Mouse (Mus musculus) MEL (cell line): Measurements from ENCODE around the gene Olfr1238. TPM values are rescaled to one million over a fixed set of nuclear protein-coding genes. Genes with fewer than 3 reads are reported as not detected.

Source experiments
- DNase-seq: peaks from one replicate; pipeline ENCODE4 v3.0.0; 2011; ENCODE audit warnings: low read depth, low spot score
- H3K27ac ChIP-seq: 2 replicates; pipeline ENCODE4 v1.5.1; 2012; ENCODE audit warnings: low read depth, mild to moderate bottlenecking, control low read depth, low read length, moderate library complexity; ENCODE audit not compliant: control insufficient read depth
- H3K27me3 ChIP-seq, 2 experiments: fragments of 150-350 bp in 1 of 2; sonication (generic) in 1 of 2; 2 replicates each; pipeline ENCODE4 v1.6.1; 2012; ENCODE audit warnings: low read length in 2 of 2, mild to moderate bottlenecking in 2 of 2, improper control_type of control experiment in 1 of 2, moderate library complexity in 1 of 2; ENCODE audit not compliant: insufficient read depth in 2 of 2, control insufficient read depth in 1 of 2
- H3K36me3 ChIP-seq, 2 experiments: 2 replicates each; pipeline ENCODE4 v1.6.1; 2012 to 2014; ENCODE audit warnings: low read length in 2 of 2, improper control_type of control experiment in 1 of 2, inconsistent platforms in 1 of 2, mild to moderate bottlenecking in 1 of 2; ENCODE audit not compliant: insufficient read depth in 2 of 2, control insufficient read depth in 1 of 2
- H3K4me1 ChIP-seq, 2 experiments: fragments of 150-350 bp in 1 of 2; sonication (generic) in 1 of 2; 2 replicates each; pipeline ENCODE4 v1.6.1; 2012; ENCODE audit warnings: low read length in 2 of 2, improper control_type of control experiment in 1 of 2, mild to moderate bottlenecking in 1 of 2; ENCODE audit not compliant: insufficient read depth in 2 of 2, control insufficient read depth in 1 of 2
- H3K4me3 ChIP-seq, 2 experiments: fragments of 150-350 bp in 1 of 2; sonication (generic) in 1 of 2; 2 replicates each; pipeline ENCODE4 v1.5.1; 2012; ENCODE audit warnings: low read depth in 2 of 2, low read length in 2 of 2, mild to moderate bottlenecking in 2 of 2, moderate library complexity in 2 of 2, control low read depth in 1 of 2, improper control_type of control experiment in 1 of 2; ENCODE audit not compliant: control insufficient read depth in 1 of 2, insufficient read depth in 1 of 2
- H3K79me2 ChIP-seq: 2 replicates; pipeline ENCODE4 v1.6.1; 2012; ENCODE audit warnings: mild to moderate bottlenecking, low read length, moderate library complexity; ENCODE audit not compliant: control insufficient read depth, poor library complexity, insufficient read depth
- H3K9ac ChIP-seq: 2 replicates; pipeline ENCODE4 v1.6.1; 2012; ENCODE audit warnings: low read depth, mild to moderate bottlenecking, control low read depth, low read length, moderate library complexity; ENCODE audit not compliant: control insufficient read depth, poor library complexity, severe bottlenecking
- H3K9me3 ChIP-seq: fragments of 150-350 bp; sonication (generic); replicated peaks from 2 replicates; pipeline ENCODE4 v1.6.1; 2012; ENCODE audit warnings: mild to moderate bottlenecking, low read length, improper control_type of control experiment, moderate library complexity; ENCODE audit not compliant: insufficient read depth
- BHLHE40 ChIP-seq: IDR thresholded peaks from 2 replicates; pipeline ENCODE4 v1.6.1; 2012; ENCODE audit warnings: low read depth, mild to moderate bottlenecking, inconsistent platforms, low read length, improper control_type of control experiment, borderline replicate concordance
- CTCF ChIP-seq, 3 experiments: IDR thresholded peaks in 2 of 3; conservative IDR thresholded peaks in 1 of 3; 2 replicates each; pipeline ENCODE4 v1.5.1; 2011 to 2012; ENCODE audit warnings: low read length in 3 of 3, low read depth in 2 of 3, mild to moderate bottlenecking in 2 of 3, improper control_type of control experiment in 1 of 3, inconsistent platforms in 1 of 3, mixed read lengths in 1 of 3, moderate library complexity in 1 of 3; ENCODE audit not compliant: control insufficient read depth in 1 of 3, insufficient read depth in 1 of 3, poor library complexity in 1 of 3, severe bottlenecking in 1 of 3
- E2F4 ChIP-seq: IDR thresholded peaks from 2 replicates; pipeline ENCODE4 v1.6.1; 2011; ENCODE audit warnings: low read depth, low read length, improper control_type of control experiment, borderline replicate concordance
- EP300 ChIP-seq, 2 experiments: IDR thresholded peaks; 2 replicates each; pipeline ENCODE4 v1.6.1; 2011; ENCODE audit warnings: improper control_type of control experiment in 2 of 2, low read length in 2 of 2, low read depth in 1 of 2, mild to moderate bottlenecking in 1 of 2
- ETS1 ChIP-seq: IDR thresholded peaks from 2 replicates; pipeline ENCODE4 v1.6.1; 2012; ENCODE audit warnings: low read depth, mild to moderate bottlenecking, inconsistent platforms, low read length, improper control_type of control experiment, moderate library complexity
- JUND ChIP-seq: IDR thresholded peaks from 2 replicates; pipeline ENCODE4 v1.6.1; 2011; ENCODE audit warnings: low read depth, mild to moderate bottlenecking, improper control_type of control experiment, low read length
- MAZ ChIP-seq: IDR thresholded peaks from 2 replicates; pipeline ENCODE4 v1.6.1; 2012; ENCODE audit warnings: low read depth, mild to moderate bottlenecking, inconsistent platforms, low read length, improper control_type of control experiment
- MEF2A ChIP-seq: IDR thresholded peaks from 2 replicates; pipeline ENCODE4 v1.6.1; 2014; ENCODE audit warnings: low read depth, mild to moderate bottlenecking, inconsistent platforms, low read length, improper control_type of control experiment; ENCODE audit not compliant: poor library complexity, insufficient replicate concordance, severe bottlenecking; ENCODE audit errors: extremely low read depth
- MYC ChIP-seq: IDR thresholded peaks from 2 replicates; pipeline ENCODE4 v1.6.1; 2011; ENCODE audit warnings: low read depth, mild to moderate bottlenecking, low read length, improper control_type of control experiment, moderate library complexity
- POLR2A ChIP-seq, 2 experiments: IDR thresholded peaks; 2 replicates each; pipeline ENCODE4 v1.6.1; 2011 to 2012; ENCODE audit warnings: low read length in 2 of 2, mild to moderate bottlenecking in 2 of 2, control low read depth in 1 of 2, improper control_type of control experiment in 1 of 2, low read depth in 1 of 2, moderate library complexity in 1 of 2; ENCODE audit not compliant: control insufficient read depth in 1 of 2, insufficient read depth in 1 of 2, poor library complexity in 1 of 2
- POLR2AphosphoS2 ChIP-seq: IDR thresholded peaks from 2 replicates; pipeline ENCODE4 v1.6.1; 2011; ENCODE audit warnings: low read length, improper control_type of control experiment
- RAD21 ChIP-seq: IDR thresholded peaks from 2 replicates; pipeline ENCODE4 v1.6.1; 2011; ENCODE audit warnings: mild to moderate bottlenecking, low read depth, low read length, improper control_type of control experiment
- TAL1 ChIP-seq: IDR thresholded peaks from 2 replicates; pipeline ENCODE4 v1.6.1; 2012; ENCODE audit warnings: mild to moderate bottlenecking, inconsistent platforms, low read length, moderate library complexity, mixed read lengths
- TCF12 ChIP-seq: IDR thresholded peaks from 2 replicates; pipeline ENCODE4 v1.6.1; 2014; ENCODE audit warnings: low read depth, mild to moderate bottlenecking, inconsistent platforms, low read length, improper control_type of control experiment, moderate library complexity
- UBTF ChIP-seq: IDR thresholded peaks from 2 replicates; pipeline ENCODE4 v1.6.1; 2012; ENCODE audit warnings: low read depth, mild to moderate bottlenecking, inconsistent platforms, low read length, improper control_type of control experiment, moderate library complexity, borderline replicate concordance; ENCODE audit not compliant: insufficient read depth
- USF2 ChIP-seq, 2 experiments: IDR thresholded peaks; 2 replicates each; pipeline ENCODE4 v1.6.1; 2011 to 2012; ENCODE audit warnings: improper control_type of control experiment in 2 of 2, low read length in 2 of 2, borderline replicate concordance in 1 of 2, inconsistent platforms in 1 of 2, low read depth in 1 of 2, mild to moderate bottlenecking in 1 of 2; ENCODE audit not compliant: insufficient read depth in 1 of 2
- ZC3H11A ChIP-seq: IDR thresholded peaks from 2 replicates; pipeline ENCODE4 v1.6.1; 2012; ENCODE audit warnings: low read depth, mild to moderate bottlenecking, inconsistent platforms, low read length, improper control_type of control experiment
- ZKSCAN1 ChIP-seq: IDR thresholded peaks from 2 replicates; pipeline ENCODE4 v1.6.1; 2012; ENCODE audit warnings: low read depth, mild to moderate bottlenecking, inconsistent platforms, low read length, improper control_type of control experiment, moderate library complexity
- ZMIZ1 ChIP-seq: IDR thresholded peaks from 2 replicates; pipeline ENCODE4 v1.6.1; 2012; ENCODE audit warnings: low read depth, mild to moderate bottlenecking, inconsistent platforms, low read length, improper control_type of control experiment, moderate library complexity
- polyA plus RNA-seq, 2 experiments: library from polyadenylated mRNA; stranded (reverse) in 1 of 2; unstranded in 1 of 2; fragments of >175 nt in 1 of 2; fragments of >200 nt in 1 of 2; gene quantifications; 2 replicates each; pipeline versions ENCODE4 v1.2.1 to v1.2.4; 2012; ENCODE audit warnings: low replicate concordance in 2 of 2, low read depth in 1 of 2; ENCODE audit not compliant: insufficient read length in 2 of 2, insufficient read depth in 1 of 2, missing spikeins in 1 of 2
- total RNA-seq: library from RNA; depleted of rRNA; stranded (reverse); fragments of 300-350 nt; gene quantifications from 2 replicates; pipeline ENCODE4 v1.2.3, GENCODE M21; 2012

The Olfr1238 gene
- total and polyA plus RNA-seq, 3 experiments, result 0.01 TPM; not detected in 2

DNA sequence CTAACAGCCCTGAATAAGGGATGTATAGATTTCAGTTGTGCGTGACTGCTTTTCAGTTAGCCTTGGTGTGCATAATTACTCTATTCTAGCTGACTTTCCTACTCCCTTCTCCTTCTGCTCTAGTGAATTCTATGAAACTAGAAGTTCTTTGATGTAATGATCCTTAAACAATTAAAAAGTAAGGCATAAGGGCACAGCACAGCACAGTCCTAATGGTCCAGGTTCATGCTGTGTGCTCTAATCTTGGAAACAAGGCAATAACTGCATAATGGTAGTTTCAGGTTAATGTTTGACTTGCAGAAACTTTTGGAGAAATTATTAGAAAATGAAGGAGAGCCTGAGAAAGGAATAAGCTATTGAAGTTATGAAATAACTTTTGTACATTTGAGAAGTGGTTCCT lies 5.1 kb upstream of the Olfr1238 start:
- Histone ChIP-seq H3K4me1 (no peaks in the 10 kb centered on the region), H3K4me3 (no peak overlapping the region), H3K9me3 (no peaks in the 10 kb centered on the region), H3K9ac (no peak overlapping the region), H3K27me3 (no peaks in the 10 kb centered on the region), H3K79me2 (no peaks in the 10 kb centered on the region), H3K36me3 (no peaks in the 10 kb centered on the region), H3K27ac (no peak overlapping the region)
- DNase-seq, result no peak
- TF ChIP-seq CTCF (IDR thresholded peaks at IDR 0.05 in 2 of 3, conservative IDR thresholded peaks at IDR 0.05 in 1 of 3; ENCODE audit: control insufficient read depth in 1 of 3, insufficient read depth in 1 of 3, low read depth in 2 of 3, low read length in 3 of 3, poor library complexity in 1 of 3, severe bottlenecking in 1 of 3) (no peak), ETS1 (no peak), JUND (no peak), MEF2A (no peak), ZKSCAN1 (no peak), BHLHE40 (no peak), MYC (no peak), TAL1 (no peak), USF2 (IDR thresholded peaks at IDR 0.05; ENCODE audit: borderline replicate concordance in 1 of 2, insufficient read depth in 1 of 2, low read depth in 1 of 2, low read length in 2 of 2) (no peak), RAD21 (no peak), MAZ (no peak), TCF12 (no peak), POLR2AphosphoS2 (no peak), UBTF (no peak), POLR2A (IDR thresholded peaks at IDR 0.05; ENCODE audit: control insufficient read depth in 1 of 2, insufficient read depth in 1 of 2, low read depth in 1 of 2, low read length in 2 of 2, poor library complexity in 1 of 2) (no peak), ZMIZ1 (no peak), ZC3H11A (no peak), EP300 (IDR thresholded peaks at IDR 0.05; ENCODE audit: low read depth in 1 of 2, low read length in 2 of 2) (no peak), E2F4 (no peak)
- TF ChIP-seq, all 39 proteins: peak for 0

DNA sequence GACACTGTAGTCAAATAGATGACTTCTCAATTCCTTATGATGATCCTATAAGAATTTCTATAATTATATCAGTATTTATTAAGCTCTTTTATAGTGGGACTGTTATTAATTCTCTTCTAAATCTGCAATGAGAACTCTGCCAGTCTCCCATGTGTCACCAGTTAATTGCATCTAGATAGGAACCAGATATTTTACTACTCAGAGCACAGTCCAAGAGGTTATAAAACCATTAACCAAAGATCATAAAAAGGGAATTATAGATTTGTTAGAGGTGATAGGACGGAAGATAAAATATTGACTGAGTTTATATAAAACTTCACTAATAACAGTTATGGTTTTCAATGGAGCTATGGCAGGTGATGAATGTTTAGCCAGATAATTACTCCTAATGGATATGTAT lies 8.6 kb downstream of the Olfr1238 start:
- H3K36me3 ChIP-seq, result no peaks in the 10 kb centered on the region
- H3K27me3 ChIP-seq, result no peaks in the 10 kb centered on the region
- no peak overlapping the region for H3K4me3 ChIP-seq
- no peaks in the 10 kb centered on the region for H3K4me1 ChIP-seq
- TF ChIP-seq ZKSCAN1 (no peak), E2F4 (no peak)
- H3K27ac ChIP-seq, result no peak overlapping the region
- no peak for DNase-seq
- no peaks in the 10 kb centered on the region for H3K79me2 ChIP-seq
- no peak overlapping the region for H3K9ac ChIP-seq
- no peaks in the 10 kb centered on the region for H3K9me3 ChIP-seq
